Mouse (Mus musculus): ENCODE data around the gene Oser1.
"Not testable (repeated sequence)": the region's sequence is repeated elsewhere in the genome, so short reads cannot be mapped to it uniquely, and the experiment has no call there.

Gene Oser1

DNA sequence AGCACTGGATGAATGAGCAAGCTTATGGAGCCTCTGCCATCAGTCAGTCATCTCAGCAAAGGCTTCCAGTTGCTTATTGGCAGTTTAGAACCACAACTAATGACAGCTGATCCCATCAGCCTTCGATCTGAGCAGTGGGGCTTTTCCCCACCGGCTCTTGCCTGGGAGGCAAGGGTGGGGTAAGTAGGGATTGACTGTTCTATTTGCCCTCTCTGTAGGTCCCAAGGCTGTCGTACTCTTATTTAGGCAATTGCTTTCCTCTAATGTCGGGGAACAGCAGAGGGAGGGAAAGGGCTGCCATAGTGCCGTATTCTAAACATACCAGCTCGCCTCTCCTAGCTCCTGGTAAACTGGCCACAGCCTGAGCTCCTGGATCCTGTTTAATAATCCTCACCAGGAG lies at the start of gene Oser1:
Gene Oser1 (minus strand): TSS at position 101 of the 400 bp plus-strand sequence.
- no peak for DNase-seq (ENCODE audit: low spot score)

DNA sequence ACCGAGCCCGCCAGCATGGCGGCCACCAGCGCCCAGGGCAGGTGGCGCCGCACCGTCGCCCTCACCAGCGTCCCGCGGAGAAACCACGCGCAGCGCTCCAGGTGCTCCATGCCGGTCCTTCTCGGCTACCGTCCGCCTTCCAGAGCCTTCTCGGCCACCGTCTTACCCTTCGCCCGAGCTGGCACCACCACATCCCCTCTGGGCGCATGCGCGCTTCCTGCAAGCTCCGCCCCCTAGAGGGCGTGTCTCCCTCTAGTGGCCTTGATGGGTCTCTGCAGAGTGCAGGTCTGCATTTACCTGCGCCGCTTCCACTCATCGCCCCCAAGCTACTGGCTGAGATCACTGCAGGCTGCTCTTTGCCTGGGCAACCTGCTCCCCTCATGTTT lies 48.0 kb upstream of the Oser1 start, which contains the start of gene Fitm2:
Gene Fitm2 (minus strand): TSS at position 164 of the 386 bp plus-strand sequence.
- DNase-seq (ENCODE audit: low spot score) = peak; percentile 97

DNA sequence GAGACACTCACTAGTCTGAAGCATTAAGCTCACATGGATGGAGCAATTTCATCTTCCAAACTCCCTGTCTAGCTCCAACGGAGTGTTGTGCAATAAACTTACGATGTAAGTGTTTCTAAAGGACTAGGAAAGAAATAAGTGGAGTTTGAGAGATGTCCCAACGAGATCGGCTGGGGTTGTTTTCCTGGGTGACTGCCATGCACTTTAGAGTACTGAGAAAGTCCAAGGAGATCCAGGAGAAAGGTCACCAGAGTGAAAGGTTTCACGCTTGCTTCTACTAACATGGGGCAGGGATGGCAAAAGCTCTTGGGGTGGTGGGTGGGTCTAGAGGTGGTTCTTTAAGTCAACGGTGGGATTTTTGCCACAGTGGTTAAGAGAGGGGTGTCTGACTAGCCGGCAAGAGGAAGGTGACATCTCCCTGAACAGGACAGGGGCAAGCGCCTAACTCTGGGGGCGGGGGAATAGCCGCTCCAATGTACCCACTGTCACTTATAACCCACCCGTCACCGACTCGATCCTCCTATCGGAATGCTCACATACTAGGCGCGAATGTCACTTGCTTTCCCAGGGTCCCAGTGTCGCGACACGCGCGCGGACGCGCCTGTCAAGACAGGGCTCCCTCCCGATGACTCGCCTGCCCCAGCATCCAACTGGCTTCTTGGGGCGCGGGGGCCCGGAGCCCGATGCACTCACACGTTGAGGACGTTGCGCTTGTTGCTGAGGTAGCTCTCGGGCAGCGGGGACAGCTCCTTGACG lies 47.4 kb upstream of the Oser1 start:
- DNase-seq (ENCODE audit: low spot score) = peak; percentile 99

DNA sequence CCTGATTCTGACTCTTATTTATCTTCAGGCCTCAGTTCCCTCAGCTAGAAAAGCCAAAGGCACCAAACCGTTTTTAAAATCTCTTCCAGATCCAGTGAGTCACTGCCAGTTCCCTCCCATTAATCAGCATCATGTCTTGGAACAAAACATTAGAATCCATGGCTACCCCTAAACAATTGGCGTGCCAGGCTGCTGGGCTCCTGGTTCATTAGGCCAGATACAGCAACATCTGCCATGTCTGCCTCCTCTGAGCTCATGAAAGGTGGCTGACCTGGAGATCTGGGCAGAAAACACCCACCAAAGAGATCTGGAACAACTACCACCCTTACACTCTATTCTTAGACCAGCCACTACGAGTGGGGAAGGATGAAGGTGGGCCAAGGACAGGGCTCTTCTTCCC lies 46.6 kb upstream of the Oser1 start:
- DNase-seq (ENCODE audit: low spot score) = peak; percentile 93

DNA sequence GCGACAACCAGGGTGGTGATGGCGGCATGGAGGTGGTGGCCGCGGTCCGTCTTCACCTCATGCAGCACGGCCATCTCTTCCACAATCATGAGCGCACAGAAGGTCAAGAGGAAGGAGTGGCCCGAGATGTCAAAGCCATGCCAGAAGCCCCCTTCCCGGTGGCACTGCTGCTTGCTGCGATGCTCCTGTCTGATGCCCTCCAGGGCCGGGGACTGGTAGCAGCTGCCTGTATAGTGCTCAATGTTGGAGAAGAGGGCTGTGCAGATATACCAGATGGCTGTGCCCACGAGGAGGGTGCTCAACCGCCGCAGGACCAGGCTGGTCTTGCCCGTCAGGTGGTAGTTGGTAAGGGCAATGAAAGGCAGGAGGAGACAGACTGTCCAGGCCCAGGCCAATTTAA lies 45.2 kb upstream of the Oser1 start:
- DNase-seq (ENCODE audit: low spot score) = no peak

DNA sequence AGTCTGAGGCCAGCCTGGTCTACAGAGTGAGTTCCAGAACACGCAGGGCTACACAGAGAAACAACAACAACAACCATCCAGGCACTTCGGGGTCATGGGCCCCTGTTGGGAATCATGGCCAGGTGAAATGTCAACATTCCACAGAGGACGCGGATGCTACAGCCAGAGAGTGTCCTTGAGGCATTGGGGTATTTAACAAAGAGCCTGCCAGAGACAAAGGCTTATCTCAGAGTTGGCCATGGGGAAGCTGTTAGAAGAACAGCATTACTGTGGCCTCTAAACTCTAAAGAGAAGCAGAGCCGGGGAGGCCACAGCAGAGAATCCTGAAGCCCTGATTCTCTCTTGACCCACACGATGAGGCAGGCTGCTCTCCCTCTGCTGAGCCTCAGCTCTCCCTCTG lies 44.4 kb upstream of the Oser1 start:
- DNase-seq (ENCODE audit: low spot score) = no peak

DNA sequence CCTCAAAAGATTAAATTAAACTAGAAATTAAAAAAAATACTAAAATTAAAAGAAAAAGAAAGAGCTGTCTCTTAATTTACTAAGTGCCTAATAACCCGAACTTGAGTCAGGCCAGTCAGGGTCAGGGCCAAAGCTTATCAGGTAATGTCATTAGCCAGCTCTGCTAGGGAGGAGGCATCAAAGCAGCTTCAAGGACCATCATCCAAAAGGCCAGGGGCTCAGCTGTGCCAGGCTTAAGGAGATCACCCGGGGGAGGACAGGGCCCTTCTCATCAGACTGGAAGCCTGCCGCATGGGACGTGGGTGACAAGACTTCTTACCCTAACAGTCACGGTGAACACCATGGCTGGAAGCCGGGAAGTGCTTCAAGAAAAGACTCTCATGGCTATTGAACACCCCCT lies 43.1 kb upstream of the Oser1 start:
- no peak for DNase-seq (ENCODE audit: low spot score)

DNA sequence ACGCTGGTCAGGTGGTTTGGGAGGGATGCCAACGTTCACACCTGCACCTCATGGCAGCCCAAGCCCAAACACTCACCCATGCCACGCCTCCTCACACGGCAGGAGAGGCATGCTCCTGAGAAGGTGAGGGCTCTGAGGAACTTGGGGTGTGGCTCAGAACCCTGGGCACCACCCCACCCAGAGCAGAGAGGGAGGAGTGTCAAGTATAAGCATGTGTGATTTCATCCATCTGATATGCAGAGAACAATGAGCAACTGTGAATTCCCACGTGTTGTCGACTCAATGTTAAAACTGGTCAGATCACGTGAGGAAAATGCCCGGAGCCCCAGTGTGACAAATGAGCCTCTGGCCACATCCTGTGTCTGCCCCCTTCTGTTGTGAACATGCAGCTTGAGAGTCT lies 42.3 kb upstream of the Oser1 start:
- no peak for DNase-seq (ENCODE audit: low spot score)

DNA sequence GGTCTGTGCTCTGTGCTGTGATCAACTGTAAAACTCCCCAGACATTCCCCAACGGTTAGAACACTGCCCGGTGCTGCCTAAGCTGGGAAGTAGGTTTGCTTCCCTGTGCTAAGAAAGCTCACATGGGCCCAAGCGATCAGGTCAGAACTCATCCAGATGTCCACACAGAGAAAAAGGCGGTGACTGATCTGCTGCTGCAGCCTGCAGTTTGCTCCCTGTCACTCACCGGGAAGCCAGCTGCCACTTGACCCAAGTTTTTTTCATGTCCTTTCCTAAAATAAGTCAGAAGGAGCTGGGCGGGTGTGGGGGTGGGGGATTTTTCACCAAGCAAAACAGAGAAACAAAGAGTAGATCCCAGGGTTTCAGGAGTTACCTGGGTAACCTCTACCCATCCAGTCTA lies 40.1 kb upstream of the Oser1 start:
- DNase-seq (ENCODE audit: low spot score) = peak; percentile 67

DNA sequence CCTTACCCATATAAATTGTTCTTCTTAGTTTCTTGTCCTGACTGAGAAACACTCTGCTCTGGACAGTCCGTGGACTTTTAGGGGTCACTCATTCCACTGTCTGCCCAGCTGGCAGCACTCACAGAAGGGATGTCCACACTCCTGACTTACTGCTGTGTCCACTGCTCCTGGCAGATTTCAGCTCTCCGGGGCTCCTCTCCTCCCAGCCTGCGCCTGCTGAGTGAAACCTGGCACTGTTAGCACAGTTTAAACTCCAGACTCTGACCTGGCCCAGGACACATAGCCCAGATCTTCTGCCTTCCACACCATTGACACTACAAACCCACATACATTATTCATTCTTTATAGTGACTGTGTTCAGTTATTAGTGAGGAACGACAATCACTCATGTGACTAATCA lies 39.5 kb upstream of the Oser1 start:
- peak; percentile 37 for DNase-seq (ENCODE audit: low spot score)

DNA sequence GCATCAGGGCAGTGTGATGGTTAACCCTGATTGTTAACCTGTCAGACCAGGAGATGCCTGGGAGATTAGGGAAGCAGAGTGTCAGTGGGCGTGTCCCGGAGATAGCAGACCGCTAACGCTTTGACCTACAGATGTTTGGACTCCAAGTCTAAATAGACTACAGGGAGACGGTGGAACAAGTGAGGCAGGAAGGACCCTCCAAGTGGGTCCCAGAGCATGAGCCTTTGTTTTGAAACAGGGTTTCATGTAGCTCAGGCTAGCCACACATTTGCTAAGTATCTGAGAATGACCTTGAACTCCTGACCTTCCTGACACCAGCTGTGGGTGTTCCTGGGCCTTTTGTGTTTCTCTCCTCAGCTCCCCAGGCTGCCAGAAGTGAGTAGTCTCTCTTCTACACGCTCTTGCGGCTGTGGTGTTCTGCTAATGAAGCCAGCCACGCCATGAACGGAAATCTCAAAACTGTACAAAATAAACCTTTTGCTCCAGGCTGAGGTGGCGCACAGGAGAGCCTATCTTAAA lies 38.8 kb upstream of the Oser1 start:
- DNase-seq (ENCODE audit: low spot score) = no peak

DNA sequence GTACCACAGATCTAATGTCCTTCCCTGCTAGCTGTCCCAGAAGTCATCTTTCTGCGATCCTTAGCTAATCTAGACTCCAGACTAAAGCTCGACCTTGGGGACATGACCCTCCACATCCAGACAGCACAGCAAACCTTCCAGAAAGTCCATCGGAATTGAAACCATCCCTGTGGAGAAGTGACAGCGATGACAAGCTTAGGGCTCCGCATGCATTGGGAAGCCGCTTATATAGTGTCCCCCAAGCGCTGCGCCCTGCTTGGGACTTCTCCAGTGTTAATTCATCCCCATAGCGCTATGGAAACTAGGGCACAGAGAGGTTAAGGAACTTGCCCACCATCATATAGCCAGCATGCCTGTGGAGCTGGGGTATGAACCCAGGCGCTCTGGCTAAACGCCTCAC lies 38.3 kb upstream of the Oser1 start:
- DNase-seq (ENCODE audit: low spot score) = no peak

DNA sequence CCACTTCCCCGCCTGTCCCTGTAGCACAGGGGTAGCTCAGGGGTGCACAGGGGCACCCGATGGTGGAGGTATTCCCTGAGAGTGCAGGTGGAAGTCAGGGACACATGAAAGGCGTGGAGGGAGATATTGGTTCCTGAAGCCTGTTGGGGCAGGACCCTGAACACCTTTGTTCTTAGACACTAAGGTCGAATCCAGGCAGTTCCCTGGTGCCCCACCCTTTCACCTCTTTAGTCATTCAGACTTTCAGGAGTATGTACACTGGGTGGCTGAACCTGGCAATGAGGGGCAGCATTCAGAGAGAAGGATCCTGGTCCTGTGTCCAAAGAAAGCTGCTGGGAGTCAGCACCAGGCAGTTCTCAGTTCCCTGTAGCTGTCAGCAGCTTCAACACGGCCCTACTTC lies 37.9 kb upstream of the Oser1 start:
- no peak for DNase-seq (ENCODE audit: low spot score)

DNA sequence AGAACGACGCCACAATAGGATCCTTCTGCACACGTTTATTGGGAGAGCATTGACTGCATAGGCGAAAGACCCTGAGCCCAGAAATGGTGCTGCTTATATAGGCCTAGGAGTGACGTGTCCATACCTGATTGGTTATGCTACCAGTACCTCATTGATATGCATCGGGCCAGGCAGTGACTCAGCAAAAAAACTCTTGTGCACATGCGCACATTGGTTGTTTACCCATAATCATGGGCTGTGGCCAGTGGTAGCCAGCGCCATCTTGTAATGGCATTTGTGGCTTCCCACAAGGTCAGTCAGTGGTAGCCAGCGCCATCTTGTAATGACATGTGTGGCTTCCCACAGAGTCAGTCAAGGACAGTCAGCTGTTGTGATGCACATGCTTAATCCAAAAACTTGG lies 36.8 kb upstream of the Oser1 start:
- not testable (repeated sequence) for DNase-seq (ENCODE audit: low spot score)

DNA sequence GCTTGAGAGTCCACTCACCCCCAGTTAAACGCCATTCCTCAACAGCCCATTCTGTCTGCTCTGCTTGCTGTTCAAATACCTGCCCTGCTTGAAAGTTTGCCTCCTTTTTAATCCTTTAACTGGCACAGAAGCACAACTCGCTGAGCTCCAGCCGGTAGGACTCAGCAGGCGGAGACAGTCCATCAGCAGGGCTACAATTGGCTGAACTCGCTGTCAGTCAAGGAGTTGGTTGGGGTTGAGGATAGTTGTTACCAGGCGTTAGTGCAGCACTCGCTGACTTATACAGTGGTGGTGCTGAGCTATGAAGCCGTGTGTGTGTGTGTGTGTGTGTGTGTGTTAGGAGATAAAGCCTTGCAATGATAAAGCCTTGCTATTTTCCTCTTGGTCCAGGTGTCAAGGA lies 36.1 kb upstream of the Oser1 start:
- no peak for DNase-seq (ENCODE audit: low spot score)

DNA sequence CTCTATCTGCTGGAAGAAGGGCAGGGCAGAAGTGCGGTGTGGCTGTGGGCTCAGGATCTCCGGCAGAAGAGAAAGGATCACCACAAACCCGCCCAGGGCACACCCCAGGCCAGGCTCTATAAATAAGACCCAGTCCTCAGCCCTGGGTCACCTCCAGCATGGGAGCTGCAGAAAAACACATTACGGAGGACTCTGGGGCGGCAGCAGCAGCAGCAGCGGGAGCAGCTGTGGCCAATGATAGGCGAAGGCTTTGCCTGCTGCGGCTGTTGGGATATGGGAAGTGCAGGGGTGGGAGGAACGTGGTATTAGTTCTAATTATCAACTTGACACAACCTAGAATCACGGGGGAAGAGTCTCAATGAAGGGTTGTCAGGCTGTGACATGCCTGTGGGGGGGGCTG lies 34.9 kb upstream of the Oser1 start:
- DNase-seq (ENCODE audit: low spot score) = no peak

DNA sequence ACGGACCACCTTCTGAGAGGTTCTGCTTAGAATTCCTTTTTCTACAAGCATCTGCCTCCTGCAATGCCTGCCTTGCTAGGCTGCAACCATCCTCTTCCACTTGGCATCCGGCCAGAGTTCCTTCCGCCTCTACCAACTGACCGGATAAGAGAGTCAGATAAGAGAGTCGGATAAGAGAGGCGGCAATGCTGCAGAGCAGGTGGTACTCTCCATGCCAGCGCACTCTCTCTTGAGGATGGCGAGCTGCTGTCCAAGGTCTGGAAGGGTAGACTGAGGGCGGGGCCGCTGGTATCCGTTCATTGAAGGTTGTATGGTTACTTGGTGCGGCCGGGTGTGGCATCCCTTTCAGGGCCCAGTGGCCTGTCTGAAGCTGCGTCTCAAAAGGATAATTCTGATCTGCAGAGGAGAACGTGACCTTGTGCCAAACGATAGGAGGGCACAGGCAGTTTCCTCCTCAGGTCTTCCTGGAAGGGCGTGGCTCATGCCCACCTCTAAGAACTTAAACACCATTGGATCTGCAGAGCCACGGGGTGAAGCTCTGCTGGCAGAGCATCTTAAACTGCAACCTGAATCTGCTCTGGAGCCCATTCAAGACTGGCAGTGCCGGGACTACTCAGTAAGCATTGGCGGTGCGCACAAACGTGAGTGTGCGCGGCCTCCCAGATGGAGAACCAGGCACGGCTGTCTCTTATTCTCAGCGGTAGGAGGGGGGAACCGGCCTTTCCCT lies 34.2 kb upstream of the Oser1 start:
- DNase-seq (ENCODE audit: low spot score) = no peak

DNA sequence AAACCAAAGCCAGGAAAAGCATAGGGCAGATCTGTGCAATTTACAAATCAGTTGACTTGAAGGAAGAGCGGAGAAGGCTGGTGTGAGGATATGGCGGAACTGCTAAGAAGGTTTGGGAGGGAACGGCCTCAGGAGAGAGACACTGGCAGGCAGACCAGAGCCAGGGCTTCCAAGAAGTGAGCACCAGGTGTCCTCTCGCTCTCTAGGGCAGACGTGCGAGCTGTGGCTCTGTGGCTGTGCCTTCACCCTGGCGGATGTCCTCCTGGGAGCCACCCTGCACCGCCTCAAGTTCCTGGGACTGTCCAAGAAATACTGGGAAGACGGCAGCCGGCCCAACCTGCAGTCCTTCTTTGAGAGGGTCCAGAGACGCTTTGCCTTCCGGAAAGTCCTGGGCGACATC lies 28.9 kb upstream of the Oser1 start:
- no peak for DNase-seq (ENCODE audit: low spot score)

DNA sequence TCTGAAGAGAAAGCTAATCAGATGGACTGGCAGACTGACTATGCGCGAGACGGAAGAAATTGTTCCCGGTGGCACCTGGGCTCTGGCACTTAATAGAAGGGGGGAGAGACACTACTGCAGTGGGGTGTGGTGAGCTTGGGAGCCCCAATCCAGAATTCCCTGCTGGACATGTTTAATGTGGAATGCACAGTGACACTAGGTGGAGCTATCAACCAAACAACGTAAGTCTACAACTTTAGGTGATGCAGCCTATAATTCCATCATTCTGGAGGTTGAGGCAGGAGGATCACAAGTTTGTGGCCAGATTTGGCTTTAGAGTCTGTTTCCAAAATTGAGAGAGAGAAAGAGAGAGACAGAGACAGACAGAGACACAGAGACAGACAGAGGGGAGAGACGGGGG lies 28.2 kb upstream of the Oser1 start:
- DNase-seq (ENCODE audit: low spot score) = peak; percentile 64

DNA sequence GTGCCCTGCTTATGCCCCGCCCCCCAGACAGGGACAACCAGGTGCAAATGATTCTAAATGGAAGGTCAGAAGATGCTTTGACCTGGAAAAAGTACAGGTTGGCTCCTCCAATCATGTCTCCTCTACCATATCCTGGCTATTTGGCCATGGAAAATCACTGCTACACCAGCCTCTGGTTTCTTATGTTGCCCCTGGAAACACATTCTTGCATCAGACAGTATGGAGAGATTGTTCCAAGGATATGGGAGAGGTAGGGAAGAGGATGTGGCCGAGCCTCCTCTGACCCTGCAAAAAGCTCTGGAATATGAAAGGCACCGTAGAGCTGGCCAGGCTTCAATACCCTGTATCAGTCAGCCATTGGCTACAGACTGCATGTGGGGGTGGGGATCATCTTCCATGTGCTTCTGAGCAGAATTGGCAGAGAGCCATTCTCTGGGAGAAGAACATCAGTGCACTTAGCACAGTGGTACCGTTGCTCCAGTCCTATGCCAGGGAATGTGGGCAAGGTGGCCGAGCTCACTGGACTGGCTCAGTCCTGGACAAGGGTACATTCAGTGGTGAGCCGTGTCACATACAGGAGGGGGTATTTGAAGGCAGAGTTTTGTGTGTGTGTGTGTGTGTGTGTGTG lies 26.3 kb upstream of the Oser1 start:
- DNase-seq (ENCODE audit: low spot score) = peak; percentile 55

DNA sequence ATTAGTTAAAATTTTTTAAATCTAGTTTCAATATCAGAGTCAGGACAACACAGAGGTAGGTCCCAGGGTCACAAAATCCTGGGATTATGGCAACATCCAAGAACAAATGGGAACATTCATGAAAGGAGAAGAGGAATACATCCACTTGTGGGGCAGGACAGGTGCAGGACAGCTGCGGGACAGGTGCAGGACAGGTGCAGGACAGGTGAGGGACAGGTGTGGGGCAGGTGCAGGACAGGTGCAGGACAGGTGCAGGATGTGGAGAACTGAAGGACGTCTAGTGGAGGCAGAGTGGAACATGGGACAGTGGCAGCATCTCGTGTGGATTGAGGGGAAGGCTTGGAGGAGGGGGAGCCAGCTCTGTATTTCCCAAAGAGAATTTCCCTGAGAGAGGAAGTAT lies 24.8 kb upstream of the Oser1 start:
- no peak for DNase-seq (ENCODE audit: low spot score)

DNA sequence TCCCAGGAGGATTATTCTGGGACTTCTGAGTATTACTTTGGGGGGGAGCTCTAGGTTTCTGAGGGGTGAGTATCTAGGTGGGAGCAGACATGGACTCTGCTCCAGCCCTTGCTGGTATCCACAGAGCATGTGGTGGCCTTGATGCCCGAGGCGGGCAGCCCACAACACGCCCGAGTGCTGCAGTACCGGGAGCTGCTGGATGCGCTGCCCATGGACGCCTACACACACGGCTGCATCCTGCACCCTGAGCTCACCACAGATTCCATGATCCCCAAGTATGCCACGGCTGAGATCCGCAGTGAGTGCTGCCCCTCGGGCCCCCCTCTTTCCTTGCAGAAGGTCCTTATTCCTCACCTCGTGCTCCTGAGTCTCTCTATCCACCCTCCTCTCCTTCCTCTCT lies 22.9 kb upstream of the Oser1 start:
- DNase-seq (ENCODE audit: low spot score) = no peak

DNA sequence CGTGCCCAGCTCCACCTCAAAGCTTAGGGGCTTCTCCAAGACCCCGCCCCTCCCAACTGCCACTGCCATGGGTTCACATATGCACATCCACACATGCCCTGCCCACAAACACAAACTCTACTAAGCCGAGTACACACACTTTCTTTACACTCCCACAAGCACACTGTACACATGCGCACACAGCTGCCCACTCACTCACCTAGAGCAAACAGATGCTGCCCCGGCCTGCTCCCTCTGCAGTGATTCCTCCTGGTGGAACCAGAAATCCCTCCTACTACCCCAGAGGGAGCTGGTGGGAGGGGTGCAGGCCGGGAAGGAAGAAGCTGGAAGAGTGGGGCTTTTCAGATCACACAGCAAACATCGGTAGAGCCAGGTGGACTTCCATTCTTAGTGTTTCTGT lies 19.5 kb upstream of the Oser1 start:
- DNase-seq (ENCODE audit: low spot score) = no peak

All from adipocyte (in vitro differentiated cells).